ENCODE assay signal across 10 mouse cellular contexts in the genomic region with DNA sequence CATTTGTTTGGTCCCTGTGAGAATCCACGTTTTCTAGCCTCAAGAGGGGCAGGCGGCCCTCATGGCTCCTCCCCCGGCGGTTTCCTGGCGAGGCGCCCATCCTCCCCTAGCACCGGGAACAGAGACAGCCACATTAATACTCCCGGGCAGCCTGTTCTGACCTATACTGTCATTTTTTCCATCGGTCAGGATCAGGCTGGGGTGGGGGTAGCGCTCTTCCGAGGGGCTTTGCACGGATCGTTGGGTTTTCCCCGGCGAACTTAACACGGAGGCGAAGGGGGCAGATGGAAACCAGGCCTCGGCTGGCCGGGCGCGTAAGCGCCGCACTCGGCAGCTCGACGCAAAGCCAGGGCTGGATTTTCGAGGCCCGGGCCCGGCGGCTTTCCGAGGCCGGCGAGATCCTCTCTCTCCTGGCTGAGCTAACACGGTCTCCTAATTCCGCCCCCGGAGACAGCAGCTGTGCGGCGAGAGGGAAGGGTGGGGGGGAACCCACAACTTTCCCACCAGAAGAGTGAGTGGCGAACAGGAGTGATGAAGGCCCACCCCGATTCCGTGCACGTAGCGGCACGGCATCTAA. TPM values are rescaled to one million over a fixed set of nuclear protein-coding genes. Genes with fewer than 3 reads are reported as not detected.
A peak's percentile ranks its signal among the peaks of the same experiment; 100 is the strongest.
DNase-seq lines count a peak whose midpoint lies in the region; ATAC-seq lines count a peak whose summit lies in the region.
"Had no signal": no experiment of that assay in that cellular context is flagged by ENCODE, and none has a peak within 500 bp of the region (broad histone marks: within the 10 kb centered on the region; RNA-seq: fewer than 3 reads in every experiment).

No protein-coding gene starts in this region.

- peak; percentile 75 for ATAC-seq in hindbrain, embryonic 12.5 days (ENCODE audit: low FRiP score)
- 0 out of 2 replicates have a peak, but pooled peaks have one; percentile 33 for ATAC-seq in limb, embryonic 12.5 days (ENCODE audit: insufficient number of reproducible peaks, insufficient read depth, low FRiP score, low TSS enrichment, low read depth)
- ATAC-seq in midbrain, embryonic 11.5 days (ENCODE audit: low FRiP score) = peak; percentile 57
- ATAC-seq: Patski had no signal

- peak; percentile 64 for DNase-seq in kidney, adult 18-20 months
- DNase-seq in kidney, adult 11 months = no peak
- peak; percentile 80 for DNase-seq in adrenal gland, postnatal 14 days
- peak; percentile 71 for DNase-seq in forelimb bud, embryonic 11.5 days (ENCODE audit: low read depth, low spot score)
- DNase-seq in midbrain, embryonic 11.5 days (ENCODE audit: low spot score, missing footprints) = peak; percentile 94
- DNase-seq in testis, postnatal 10 days (ENCODE audit: low spot score) = peak; percentile 75

- WGBS in hindbrain, embryonic 12.5 days = 5% methylated on average over 41 of the region's 44 CpGs
- 4% methylated on average over 44 of the region's 44 CpGs for WGBS in limb, embryonic 12.5 days
- 7% methylated on average over 42 of the region's 44 CpGs for WGBS in midbrain, embryonic 11.5 days

- no peaks in the 10 kb centered on the region for H3K9me3 ChIP-seq in hindbrain, embryonic 12.5 days (replicated peaks)
- no peaks in the 10 kb centered on the region for H3K9me3 ChIP-seq in limb, embryonic 12.5 days
- H3K9me3 ChIP-seq in midbrain, embryonic 11.5 days (ENCODE audit: control insufficient read depth, low read length) = no peaks in the 10 kb centered on the region

- H3K4me2 ChIP-seq in hindbrain, embryonic 12.5 days (replicated peaks) = peak overlapping the region; percentile 62
- peak overlapping the region; percentile 61 for H3K4me2 ChIP-seq in limb, embryonic 12.5 days
- peak overlapping the region; percentile 65 for H3K4me2 ChIP-seq in midbrain, embryonic 11.5 days

- H3K4me1 ChIP-seq in hindbrain, embryonic 12.5 days = peaks cover 15% of the 10 kb centered on the region
- H3K4me1 ChIP-seq in limb, embryonic 12.5 days (replicated peaks) = peaks cover 39% of the 10 kb centered on the region
- H3K4me1 ChIP-seq in midbrain, embryonic 11.5 days (ENCODE audit: control insufficient read depth, insufficient read depth, low read length) = peaks cover 14% of the 10 kb centered on the region

- peaks cover 73% of the 10 kb centered on the region for H3K27me3 ChIP-seq in hindbrain, embryonic 12.5 days
- H3K27me3 ChIP-seq in limb, embryonic 12.5 days = peaks cover 78% of the 10 kb centered on the region
- H3K27me3 ChIP-seq in midbrain, embryonic 11.5 days (ENCODE audit: control insufficient read depth, insufficient read depth, low read length) = peaks cover 58% of the 10 kb centered on the region

- peak overlapping the region; percentile 41 for H3K4me3 ChIP-seq in hindbrain, embryonic 12.5 days
- H3K4me3 ChIP-seq in limb, embryonic 12.5 days (replicated peaks) = peak overlapping the region; percentile 46
- peak overlapping the region; percentile 22; the same call in 1 of the 2 replicates for H3K4me3 ChIP-seq in midbrain, embryonic 11.5 days (ENCODE audit: low read depth, low read length)

- no peak overlapping the region for H3K9ac ChIP-seq in hindbrain, embryonic 12.5 days
- no peak overlapping the region; the same call in 1 of the 2 replicates for H3K9ac ChIP-seq in limb, embryonic 12.5 days (replicated peaks)
- H3K9ac ChIP-seq in midbrain, embryonic 11.5 days (ENCODE audit: low read length) = no peak overlapping the region

- H3K27ac ChIP-seq in hindbrain, embryonic 12.5 days = peak overlapping the region; percentile 68
- H3K27ac ChIP-seq in limb, embryonic 12.5 days = peak overlapping the region; percentile 81
- H3K27ac ChIP-seq in midbrain, embryonic 11.5 days (ENCODE audit: low read depth, low read length) = 0 out of 2 replicates have a peak overlapping the region, but pooled peaks have one; percentile 40
- H3K27ac ChIP-seq: macrophage had no signal

- no peaks in the 10 kb centered on the region for H3K36me3 ChIP-seq in hindbrain, embryonic 12.5 days
- H3K36me3 ChIP-seq in limb, embryonic 12.5 days = no peaks in the 10 kb centered on the region
- no peaks in the 10 kb centered on the region for H3K36me3 ChIP-seq in midbrain, embryonic 11.5 days (ENCODE audit: control insufficient read depth, insufficient read depth, low read length)

RNA-seq across cellular contexts. Expression of a gene that starts 1.8 kb away (rescaled TPM):
- 18.6 and 25.5 TPM in 2 replicates for total RNA-seq in adrenal gland, postnatal 14 days (2021)
- 23.7 and 26.9 TPM in 2 replicates for polyA plus RNA-seq in hindbrain, embryonic 12.5 days (2016; fragmentation: Nextera tagmentation; extraction: Ambion mirVana)
- polyA plus RNA-seq in limb, embryonic 12.5 days (2016; fragmentation: Nextera tagmentation; extraction: Ambion mirVana) = 25.6 and 30.5 TPM in 2 replicates
- polyA plus RNA-seq in midbrain, embryonic 11.5 days (2014; fragmentation: Nextera tagmentation; extraction: Ambion mirVana) = 26.3 and 27.7 TPM in 2 replicates
